Mouse (Mus musculus) heart, postnatal 25 days (tissue): ENCODE measurements around the gene Gp1ba. TPM values are rescaled to one million over a fixed set of nuclear protein-coding genes. Genes with fewer than 3 reads are reported as not detected.

Source experiments
- DNase-seq: peaks from one replicate; pipeline ENCODE4 v3.0.0; 2022; ENCODE audit warnings: low spot score
- intact Hi-C: fragments of 180-260 bp; cut with DNase I; formaldehyde crosslinking; loops from one replicate; pipeline ENCODE4 v1.15.1; 2025
- total RNA-seq, 2 experiments: library from RNA; stranded (reverse); gene quantifications; 2 replicates each; pipeline ENCODE4 v1.2.3; 2021

Gene Gp1ba
- total RNA-seq, 2 experiments from 2014 or later: 0.36 to 0.42 TPM

- no peak for DNase-seq
- intact Hi-C loops: no loop called here
Measured at GRCm38 (mm10) chr11:70666687-70667086, 27.8 kb downstream of the Gp1ba start.

- no peak for DNase-seq
- intact Hi-C loops: loop anchor here (2.0 kb wide), 1 partner anchor 13 kb away; the partner anchor contains the start of gene Pfn1
Measured at GRCm38 (mm10) chr11:70667271-70668150, 28.6 kb downstream of the Gp1ba start.

GRCm38 (mm10) chr11:70668335-70668770 lies 29.4 kb downstream of the Gp1ba start:
- no peak for DNase-seq
- intact Hi-C loops: loop anchor here (2.0 kb wide), 1 partner anchor 14 kb away; the partner anchor contains the start of gene Pfn1

GRCm38 (mm10) chr11:70668771-70669505 lies 30.0 kb downstream of the Gp1ba start, which contains the start of gene Spag7:
Gene Spag7, minus strand, starts transcription at chr11:70669416.
- peak; percentile 98 for DNase-seq
- intact Hi-C loops: loop anchor here (2.0 kb wide), 1 partner anchor 14 kb away; the partner anchor contains the start of gene Pfn1

- intact Hi-C loops: loop anchor here (2.0 kb wide), 1 partner anchor 15 kb away; the partner anchor contains the start of gene Pfn1
- peak; percentile 66 for DNase-seq
Measured at GRCm38 (mm10) chr11:70669582-70670345, 30.8 kb downstream of the Gp1ba start.

GRCm38 (mm10) chr11:70670483-70670882 lies 31.6 kb downstream of the Gp1ba start:
- DNase-seq: no peak
- intact Hi-C loops: no loop called here

- intact Hi-C loops: no loop called here
- DNase-seq: no peak
Measured at GRCm38 (mm10) chr11:70671333-70672047, 32.6 kb downstream of the Gp1ba start.

- intact Hi-C loops: no loop called here
- DNase-seq: no peak
Measured at GRCm38 (mm10) chr11:70674014-70674413, 35.1 kb downstream of the Gp1ba start.

- no peak for DNase-seq
- intact Hi-C loops: no loop called here
Measured at GRCm38 (mm10) chr11:70674501-70674900, 35.6 kb downstream of the Gp1ba start.

- intact Hi-C loops: no loop called here
- DNase-seq: no peak
Measured at GRCm38 (mm10) chr11:70678092-70678491, 39.2 kb downstream of the Gp1ba start.

GRCm38 (mm10) chr11:70678576-70678975 lies 39.7 kb downstream of the Gp1ba start:
- no peak for DNase-seq
- intact Hi-C loops: no loop called here

GRCm38 (mm10) chr11:70679361-70679760 lies 40.4 kb downstream of the Gp1ba start:
- intact Hi-C loops: no loop called here
- DNase-seq: no peak

- DNase-seq: no peak
- intact Hi-C loops: no loop called here
Measured at GRCm38 (mm10) chr11:70679894-70680293, 41.0 kb downstream of the Gp1ba start.

GRCm38 (mm10) chr11:70681170-70681569 lies 42.2 kb downstream of the Gp1ba start:
- DNase-seq: no peak
- intact Hi-C loops: no loop called here

- intact Hi-C loops: loop anchor here (1.0 kb wide), 1 partner anchor 37 kb away; no protein-coding TSS in a partner anchor
- DNase-seq: no peak
Measured at GRCm38 (mm10) chr11:70681897-70682581, 43.1 kb downstream of the Gp1ba start.

- intact Hi-C loops: no loop called here
- no peak for DNase-seq
Measured at GRCm38 (mm10) chr11:70683640-70684039, 44.7 kb downstream of the Gp1ba start.

- intact Hi-C loops: loop anchor here (5.0 kb wide), 1 partner anchor 70 kb away; no protein-coding TSS in a partner anchor
- no peak for DNase-seq
Measured at GRCm38 (mm10) chr11:70686901-70687566, 48.1 kb downstream of the Gp1ba start.
